Mouse (Mus musculus): ENCODE results near the gene Med12l. TPM values are rescaled to one million over a fixed set of nuclear protein-coding genes. Genes with fewer than 3 reads are reported as not detected.

Gene Med12l
- total RNA-seq, 2 experiments from 2014 or later, result 0.23 TPM; not detected in 1

- ATAC-seq (replicated peaks; ENCODE audit: low FRiP score, poor library complexity, severe bottlenecking), result no peak
Measured at GRCm38 (mm10) chr3:59278620-59279019, 273.0 kb downstream of the Med12l start.

DNA sequence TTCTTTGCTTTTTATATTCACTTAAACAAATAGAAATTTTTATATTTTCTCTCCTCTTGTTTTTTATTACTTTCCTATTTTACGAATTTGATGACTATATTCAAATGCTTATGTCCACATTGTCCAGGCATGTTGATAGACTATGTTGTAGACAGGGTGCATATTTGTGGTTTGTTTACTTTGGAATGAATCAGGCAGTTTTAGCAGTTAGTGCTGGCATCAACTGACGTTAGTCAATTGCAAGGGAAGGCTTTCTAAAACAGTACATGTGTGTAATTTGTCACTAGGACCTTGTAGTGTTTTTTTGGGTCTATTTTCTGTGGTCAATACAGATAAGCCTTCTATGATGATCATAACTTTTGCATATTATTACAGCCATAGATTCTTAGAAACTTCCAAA is 284.9 kb downstream of the Med12l start:
- no peak for ATAC-seq (replicated peaks; ENCODE audit: low FRiP score, poor library complexity, severe bottlenecking)

- ATAC-seq (replicated peaks; ENCODE audit: low FRiP score, poor library complexity, severe bottlenecking), result no peak
Measured at GRCm38 (mm10) chr3:59293437-59294199, 288.0 kb downstream of the Med12l start.

DNA sequence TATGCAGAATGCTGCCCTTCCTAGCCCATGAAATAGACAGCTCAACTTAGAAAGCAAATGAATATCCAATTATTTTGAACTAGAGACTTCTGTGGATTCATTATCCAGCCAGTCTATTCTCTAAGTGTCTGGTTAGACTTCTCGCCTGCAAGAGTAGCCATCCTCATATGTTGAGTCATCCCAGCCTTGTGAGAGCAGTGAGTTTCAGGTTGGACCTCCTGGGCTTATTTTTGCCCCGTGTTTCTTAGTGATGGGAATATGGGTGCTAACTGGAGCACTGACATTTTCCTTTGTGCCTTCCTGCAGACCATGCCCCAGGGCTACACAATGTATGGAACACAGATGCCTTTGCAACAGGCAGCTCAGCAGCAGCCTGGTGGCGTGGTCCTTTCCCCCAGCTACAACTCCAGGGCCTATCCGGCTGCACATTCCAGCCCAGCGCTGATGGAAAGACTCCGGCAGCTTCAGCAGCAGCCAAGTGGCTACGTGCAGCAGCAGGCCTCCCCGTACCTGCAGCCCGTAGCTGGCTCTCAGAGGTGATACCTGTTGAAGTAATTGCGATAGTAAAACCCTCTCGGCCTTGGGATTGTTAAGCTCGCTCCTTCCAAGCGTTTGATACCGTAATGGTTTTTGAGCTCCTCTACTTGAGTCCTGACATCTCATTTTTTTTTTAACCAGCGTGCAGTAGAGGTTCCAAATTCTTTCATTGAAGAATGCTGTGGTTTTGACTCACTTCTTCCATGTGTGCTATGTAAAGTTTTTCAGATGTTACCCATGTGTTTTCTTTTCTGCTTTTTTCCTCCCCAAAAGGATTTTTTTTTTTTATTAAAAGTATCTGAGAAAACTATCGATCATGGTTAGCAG is 290.3 kb downstream of the Med12l start:
- no peak for ATAC-seq (replicated peaks; ENCODE audit: low FRiP score, poor library complexity, severe bottlenecking)

DNA sequence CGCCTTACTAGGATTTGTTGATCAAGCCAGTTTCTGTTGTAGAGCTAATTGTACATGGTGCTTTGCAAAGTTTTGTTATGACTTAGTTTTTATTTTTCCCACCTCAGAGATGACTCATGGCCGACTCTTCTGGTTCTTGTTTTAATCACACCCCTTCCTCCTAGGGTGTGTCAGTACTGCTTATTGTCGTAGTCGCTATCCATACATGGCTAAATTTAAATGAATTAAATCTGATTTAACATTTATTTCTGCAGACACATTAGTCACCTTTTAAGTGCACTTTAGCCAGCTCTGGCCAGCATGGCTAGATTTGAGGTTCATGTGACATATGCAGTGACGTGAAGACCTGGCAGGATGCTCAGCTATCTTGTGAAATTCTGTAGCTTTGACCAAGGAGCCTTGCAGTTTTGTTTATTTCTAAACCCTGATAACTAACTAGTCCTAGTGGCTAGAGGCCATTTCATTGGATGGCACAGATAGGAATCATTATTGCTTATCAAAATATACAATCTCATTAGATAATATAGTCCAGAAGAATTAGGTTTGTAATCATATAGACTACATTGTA is 291.0 kb downstream of the Med12l start:
- ATAC-seq (replicated peaks; ENCODE audit: low FRiP score, poor library complexity, severe bottlenecking), result no peak

DNA sequence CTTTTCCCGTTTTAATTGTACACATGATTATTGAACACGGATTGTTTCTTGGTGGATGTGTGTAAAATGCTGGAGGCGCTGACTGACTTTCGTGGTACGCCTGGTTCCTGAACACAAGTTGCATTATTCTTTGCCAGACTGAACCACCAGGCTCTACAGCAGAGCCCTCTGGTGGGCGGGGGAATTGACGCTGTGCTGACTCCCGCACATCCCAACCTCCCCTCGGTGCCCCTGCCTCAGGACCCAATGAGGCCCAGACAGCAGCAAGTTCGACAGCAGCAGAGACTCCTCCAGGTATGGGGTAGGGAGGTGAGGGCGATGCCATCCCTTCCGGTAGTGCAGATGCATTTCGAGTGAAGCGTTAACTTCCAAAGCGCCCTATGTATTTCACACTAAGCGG is 292.0 kb downstream of the Med12l start:
- no peak for ATAC-seq (replicated peaks; ENCODE audit: low FRiP score, poor library complexity, severe bottlenecking)

DNA sequence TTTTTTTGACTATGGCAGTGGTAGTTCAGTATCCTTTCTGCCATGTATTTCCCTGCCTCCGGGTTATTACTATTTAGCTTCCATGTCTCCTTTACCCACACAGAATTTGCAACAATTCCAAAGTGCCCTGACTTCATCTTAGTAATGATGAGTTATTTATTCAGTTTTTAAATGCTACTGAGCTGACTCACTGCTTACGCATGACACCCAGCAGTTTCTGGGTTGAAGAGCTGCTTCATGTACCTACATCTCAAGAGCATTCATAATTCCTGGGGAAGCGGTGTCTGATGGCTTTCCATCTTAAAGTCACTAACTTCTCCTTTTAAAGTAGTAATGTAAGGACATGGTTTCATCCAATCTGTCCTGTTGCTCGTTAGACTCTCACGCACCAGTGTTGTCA is 299.3 kb downstream of the Med12l start:
- no peak for ATAC-seq (replicated peaks; ENCODE audit: low FRiP score, poor library complexity, severe bottlenecking)

DNA sequence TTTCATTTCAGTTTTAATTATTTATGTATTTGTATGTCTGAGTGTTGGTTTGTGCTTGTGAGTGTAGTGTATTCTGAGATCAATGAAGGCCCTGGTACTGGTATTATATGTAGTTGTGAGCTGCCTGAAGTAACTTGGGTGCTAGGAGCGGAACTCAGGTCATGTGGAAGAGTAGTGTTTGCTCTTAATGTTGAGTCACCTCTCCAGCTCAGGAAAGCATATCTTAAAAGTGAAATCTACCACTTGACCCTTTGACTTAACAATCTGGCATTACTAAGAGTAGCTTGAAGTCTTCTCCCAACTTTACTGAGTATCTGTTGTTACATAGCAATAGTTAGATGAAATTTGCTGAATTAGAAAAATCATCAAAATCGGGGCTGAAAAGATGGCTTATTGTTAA is 299.9 kb downstream of the Med12l start:
- no peak for ATAC-seq (replicated peaks; ENCODE audit: low FRiP score, poor library complexity, severe bottlenecking)

DNA sequence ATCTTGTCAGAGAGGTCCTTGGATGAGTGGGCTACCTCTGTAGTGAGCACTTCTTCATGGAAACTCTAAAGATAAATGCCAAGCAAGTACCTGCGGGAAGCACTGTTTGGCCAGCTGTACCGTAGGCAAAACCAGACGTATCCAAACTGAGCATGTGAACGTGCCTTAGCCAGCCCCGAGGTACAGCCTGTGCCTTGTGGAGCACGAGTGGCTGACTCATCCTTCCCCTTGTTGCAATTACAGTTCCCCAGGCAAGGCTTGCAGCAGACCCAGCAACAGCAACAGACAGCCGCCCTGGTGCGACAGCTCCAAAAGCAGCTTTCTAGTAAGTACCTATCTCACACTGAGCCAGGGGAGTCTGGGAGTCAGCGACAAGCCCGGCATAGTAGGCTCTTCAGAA is 307.0 kb downstream of the Med12l start:
- no peak for ATAC-seq (replicated peaks; ENCODE audit: low FRiP score, poor library complexity, severe bottlenecking)

GRCm38 (mm10) chr3:59316077-59316476 is 310.5 kb downstream of the Med12l start:
- ATAC-seq (replicated peaks; ENCODE audit: low FRiP score, poor library complexity, severe bottlenecking), result no peak

DNA sequence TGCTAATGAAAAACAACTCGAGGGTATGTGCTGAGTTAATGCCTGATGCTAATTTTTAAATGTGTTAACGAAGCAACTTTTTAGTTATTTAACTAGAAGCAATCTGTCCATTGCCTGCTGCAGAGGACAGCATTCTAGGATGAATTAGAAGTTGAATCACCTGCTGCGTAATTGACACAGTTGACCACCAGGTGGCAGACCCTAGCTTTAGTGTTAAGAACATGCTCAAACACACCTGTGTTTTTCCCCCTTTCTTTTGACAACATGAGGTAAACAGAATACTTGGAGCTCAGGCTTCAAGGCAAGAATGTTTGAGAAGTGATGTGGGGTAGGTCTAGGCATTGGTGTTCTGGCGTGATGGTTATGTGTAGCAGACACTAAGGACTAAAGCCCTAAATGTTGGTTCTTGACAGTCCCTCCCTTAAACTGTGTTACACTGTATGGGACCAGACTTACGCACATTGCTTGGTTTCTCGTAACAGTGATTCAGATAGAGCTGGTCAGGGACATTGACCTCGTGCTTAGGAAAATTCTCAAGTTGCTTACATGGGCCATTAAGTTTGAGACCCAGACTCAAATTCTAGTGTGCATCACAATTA is 315.8 kb downstream of the Med12l start:
- no peak for ATAC-seq (replicated peaks; ENCODE audit: low FRiP score, poor library complexity, severe bottlenecking)

GRCm38 (mm10) chr3:59328526-59328925 is 322.9 kb downstream of the Med12l start:
- no peak for ATAC-seq (replicated peaks; ENCODE audit: low FRiP score, poor library complexity, severe bottlenecking)

DNA sequence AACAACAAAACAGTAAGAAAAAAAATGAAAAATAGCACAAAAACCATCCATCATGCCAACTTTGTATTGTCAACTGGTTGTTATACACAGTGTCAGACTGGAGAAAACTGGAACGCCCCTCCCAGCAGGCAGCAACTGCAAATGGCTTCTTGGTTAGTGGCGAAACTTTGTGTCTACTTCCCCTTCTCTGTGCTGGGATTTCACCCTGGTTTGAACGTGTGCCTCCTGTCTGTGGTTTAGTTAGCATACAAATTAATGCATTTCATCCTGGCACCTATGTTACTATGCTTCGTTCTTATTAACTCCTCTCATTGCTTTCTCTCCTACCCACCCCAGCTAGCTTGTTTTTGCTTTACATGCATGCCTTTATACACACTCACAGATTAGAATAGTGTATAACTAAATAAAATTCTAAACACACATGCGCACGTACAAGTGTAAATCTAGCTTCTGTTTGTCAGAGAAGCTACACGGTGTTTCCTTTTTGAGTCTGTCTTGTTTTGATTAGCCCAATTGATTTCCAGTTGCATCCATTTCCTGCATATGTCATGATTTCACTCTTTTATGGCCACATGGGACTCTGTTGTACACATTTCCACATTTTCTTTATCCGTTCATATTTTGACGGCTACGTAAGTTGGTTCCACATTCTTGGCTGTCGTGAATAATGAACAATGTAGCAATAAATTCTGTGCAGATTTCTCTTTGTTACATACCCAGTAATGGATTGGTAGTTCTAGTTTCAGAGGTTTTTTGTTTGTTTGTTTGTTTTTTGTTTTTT is 336.2 kb downstream of the Med12l start:
- ATAC-seq (replicated peaks; ENCODE audit: low FRiP score, poor library complexity, severe bottlenecking), result no peak

DNA sequence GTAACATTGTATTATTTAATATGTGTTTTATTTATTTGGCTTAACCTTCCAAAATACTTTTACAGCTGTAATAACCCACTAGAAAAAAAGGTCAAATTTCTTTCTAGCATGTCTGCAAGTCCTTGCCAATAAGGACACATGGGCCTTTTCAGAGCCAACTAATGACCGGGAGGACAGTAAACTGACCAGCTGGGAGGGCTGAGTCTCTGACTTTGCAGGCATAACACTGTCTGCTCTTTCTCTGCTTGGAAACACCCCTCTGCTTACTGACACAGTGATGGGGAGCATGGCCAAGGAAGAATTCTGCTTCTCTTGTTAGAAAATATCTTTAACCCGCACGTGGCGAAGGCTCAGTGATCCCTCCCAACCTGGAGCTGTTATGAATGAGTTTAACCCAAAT is 337.4 kb downstream of the Med12l start:
- no peak for ATAC-seq (replicated peaks; ENCODE audit: low FRiP score, poor library complexity, severe bottlenecking)

DNA sequence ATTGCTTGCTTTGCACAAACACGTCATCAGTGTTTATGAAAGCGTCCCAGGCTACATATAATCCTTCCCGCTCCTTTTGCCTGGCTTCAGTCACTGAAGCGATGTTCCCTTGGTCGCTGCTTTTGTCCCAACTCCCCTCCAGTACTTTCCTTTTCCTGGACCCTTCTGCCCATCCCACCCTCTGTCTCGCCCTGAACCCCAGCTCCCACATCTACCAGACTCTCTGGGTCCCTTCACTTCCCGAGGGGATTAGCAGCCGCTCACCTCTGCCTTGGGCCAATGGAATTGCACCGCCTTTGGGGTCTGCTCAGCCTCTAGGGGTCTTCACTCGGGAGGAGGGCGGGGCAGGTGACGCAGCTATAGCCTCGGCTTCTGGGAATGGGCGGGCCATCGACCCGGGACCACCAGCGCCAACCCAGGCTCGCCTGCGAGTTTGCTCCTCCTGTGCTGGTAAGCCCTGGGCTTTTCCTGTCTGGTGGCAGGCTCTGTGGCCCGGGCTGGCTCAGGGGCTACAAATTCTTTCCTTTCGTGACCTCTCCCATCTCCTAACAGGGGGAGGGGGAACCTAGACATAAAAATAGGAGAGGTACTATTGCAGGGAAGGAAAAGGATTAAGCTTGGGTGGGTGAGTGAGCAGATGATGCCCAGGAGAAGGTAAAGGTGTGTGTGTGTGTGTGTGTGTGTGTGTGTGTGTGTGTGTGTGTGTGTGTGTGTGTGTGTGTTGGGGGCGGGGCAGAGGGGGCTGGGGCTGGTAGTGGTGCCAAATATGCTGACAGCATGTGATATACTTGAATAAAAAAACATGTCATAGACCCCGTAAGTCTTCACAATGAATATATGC is 338.7 kb downstream of the Med12l start, which contains the start of gene Igsf10:
TSS of gene Igsf10 (minus strand) at position 330 of the 841 bp plus-strand sequence.
- no peak for ATAC-seq (replicated peaks; ENCODE audit: low FRiP score, poor library complexity, severe bottlenecking)

DNA sequence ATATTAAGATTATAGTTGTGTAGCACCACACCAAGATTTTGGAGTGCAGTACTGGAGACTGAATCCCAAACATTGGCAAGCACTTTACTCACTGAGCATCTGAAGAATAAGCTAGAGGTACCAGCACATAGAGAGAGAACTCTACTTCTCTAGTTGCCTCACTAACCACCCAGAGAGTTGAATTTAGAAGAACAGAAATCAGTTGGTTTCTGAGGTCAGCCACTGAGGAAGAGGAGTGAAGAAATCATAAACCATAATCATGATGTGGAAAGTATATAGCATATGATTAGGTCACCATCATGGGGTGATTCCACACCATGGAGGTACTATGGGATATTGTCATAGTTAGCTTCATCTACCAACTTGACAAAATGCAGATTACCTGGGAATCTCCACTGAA is 346.1 kb downstream of the Med12l start:
- ATAC-seq (replicated peaks; ENCODE audit: low FRiP score, poor library complexity, severe bottlenecking), result no peak

GRCm38 (mm10) chr3:59354156-59354555 is 348.5 kb downstream of the Med12l start:
- ATAC-seq (replicated peaks; ENCODE audit: low FRiP score, poor library complexity, severe bottlenecking), result no peak

GRCm38 (mm10) chr3:59360102-59360501 is 354.5 kb downstream of the Med12l start:
- no peak for ATAC-seq (replicated peaks; ENCODE audit: low FRiP score, poor library complexity, severe bottlenecking)

DNA sequence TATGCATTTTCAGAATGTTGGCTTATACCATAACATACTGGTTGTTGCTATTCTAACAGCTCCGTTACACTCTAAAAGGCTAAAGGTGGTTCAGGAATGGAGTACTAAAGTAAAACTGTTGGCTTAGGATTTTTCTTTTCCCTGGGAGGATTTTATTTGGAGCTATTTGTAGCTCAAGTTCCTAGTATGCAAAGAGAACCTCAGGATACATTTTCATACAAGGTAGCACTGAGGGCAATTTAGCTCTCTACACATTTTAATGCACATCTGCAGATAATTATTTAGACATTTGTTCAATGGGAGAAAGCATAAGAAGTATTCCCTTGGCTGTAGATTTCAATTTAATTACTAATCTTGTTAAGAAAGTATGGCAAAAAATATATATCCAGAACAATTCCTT is 356.3 kb downstream of the Med12l start:
- ATAC-seq (replicated peaks; ENCODE audit: low FRiP score, poor library complexity, severe bottlenecking), result no peak
